Mouse (Mus musculus) kidney, postnatal 0 days (tissue): ENCODE data around the gene Nab2. TPM values are rescaled to one million over a fixed set of nuclear protein-coding genes. Genes with fewer than 3 reads are reported as not detected.

ENCODE experiments used
- ATAC-seq: fragments of 200-750 bp; cut with Nextera tagmentation; replicated peaks from 2 replicates; pipeline ENCODE4 v1.8.0; 2017; ENCODE audit warnings: low read depth, moderate number of reproducible peaks, moderate TSS enrichment, moderate library complexity; ENCODE audit not compliant: low FRiP score
- DNase-seq: peaks from one replicate; pipeline ENCODE4 v3.0.0-alpha.2; 2016; ENCODE audit warnings: low spot score
- H3K27ac ChIP-seq: fragments of 300-500 bp; sonication (generic); 2 replicates; pipeline ENCODE4 v1.5.1; 2014; ENCODE audit warnings: mild to moderate bottlenecking
- H3K27me3 ChIP-seq: fragments of 300-500 bp; sonication (generic); 2 replicates; pipeline ENCODE4 v1.6.1; 2014; ENCODE audit warnings: low read length, mixed read lengths; ENCODE audit not compliant: insufficient read depth
- H3K36me3 ChIP-seq: fragments of 300-500 bp; sonication (generic); 2 replicates; pipeline ENCODE4 v1.6.1; 2014; ENCODE audit warnings: low read length, mixed read lengths; ENCODE audit not compliant: insufficient read depth
- H3K4me1 ChIP-seq: fragments of 300-500 bp; sonication (generic); replicated peaks from 2 replicates; pipeline ENCODE4 v1.6.1; 2014; ENCODE audit warnings: antibody characterized with exemption, low read length, mixed read lengths; ENCODE audit not compliant: insufficient read depth
- H3K4me2 ChIP-seq: fragments of 300-500 bp; sonication (generic); 2 replicates; pipeline ENCODE4 v1.6.1; 2014; ENCODE audit warnings: mild to moderate bottlenecking, low read length, moderate library complexity, mixed read lengths
- H3K4me3 ChIP-seq: fragments of 300-500 bp; sonication (generic); replicated peaks from 2 replicates; pipeline ENCODE4 v1.5.1; 2014; ENCODE audit warnings: low read depth, low read length
- H3K9ac ChIP-seq: fragments of 300-500 bp; sonication (generic); 2 replicates; pipeline ENCODE4 v1.6.1; 2014; ENCODE audit warnings: low read depth, low read length
- H3K9me3 ChIP-seq: fragments of 300-500 bp; sonication (generic); replicated peaks from 2 replicates; pipeline ENCODE4 v1.6.1; 2016; ENCODE audit warnings: low read length, inconsistent platforms, mixed read lengths
- CTCF ChIP-seq: IDR thresholded peaks from 2 replicates; pipeline ENCODE4 v1.5.1; 2016; ENCODE audit warnings: antibody characterized with exemption, low read depth, mild to moderate bottlenecking, moderate library complexity
- WGBS: fragments of 180-500 bp; shearing (Covaris S2); extraction: QIAGEN DNeasy Blood & Tissue Kit; methylation state at CpG from one replicate; pipeline ENCODE4 v1.1.7; 2014; 5-methylcytosine and 5-hydroxymethylcytosine counted together
- polyA plus RNA-seq: library from polyadenylated mRNA; unstranded; fragments of >200 nt; fragmentation: Nextera tagmentation; extraction: Ambion mirVana; gene quantifications from 2 replicates; pipeline ENCODE4 v1.2.1, GENCODE M21; 2015

Gene Nab2
- polyA plus RNA-seq, 1 experiment from 2014 or later, result 24.3 TPM

- Histone ChIP-seq H3K27me3 (no peaks in the 10 kb centered on the region), H3K4me3 (no peak overlapping the region), H3K36me3 (peaks cover 15% of the 10 kb centered on the region; the same call in 1 of the 2 replicates), H3K9ac (no peak overlapping the region), H3K4me1 (peaks cover 15% of the 10 kb centered on the region), H3K9me3 (no peaks in the 10 kb centered on the region), H3K27ac (no peak overlapping the region), H3K4me2 (no peak overlapping the region)
- ATAC-seq (no peak), DNase-seq (no peak)
- WGBS, result 88% methylated on average over 14 of the region's 14 CpGs
- no peak for TF ChIP-seq CTCF
Observed at GRCm38 (mm10) chr10:127612079-127612775, 56.1 kb downstream of the Nab2 start.

Other genes starting within 250 kb of the Nab2 start
- gene Stac3, start 166.9 kb downstream of the Nab2 start, polyA plus RNA-seq, result 0.16 and 0.31 TPM in 2 replicates
- gene Ndufa4l2, start 153.6 kb downstream of the Nab2 start, polyA plus RNA-seq, result 57.8 and 63.2 TPM in 2 replicates
- gene Shmt2, start 146.1 kb downstream of the Nab2 start, polyA plus RNA-seq, result 71.1 and 76.0 TPM in 2 replicates
- 0.93 and 1.1 TPM in 2 replicates for gene Nxph4, start 134.0 kb downstream of the Nab2 start, polyA plus RNA-seq
- gene Lrp1, start 47.4 kb downstream of the Nab2 start, polyA plus RNA-seq, result 42.6 and 44.5 TPM in 2 replicates
- 26.2 and 27.0 TPM in 2 replicates for gene Stat6, start 25.6 kb downstream of the Nab2 start, polyA plus RNA-seq
- gene Nemp1, start 1.7 kb downstream of the Nab2 start, polyA plus RNA-seq, result 6.6 and 6.9 TPM in 2 replicates
- 0.07 and 0.18 TPM in 2 replicates for gene Myo1a, start 36.6 kb upstream of the Nab2 start, polyA plus RNA-seq
- 2.5 and 2.6 TPM in 2 replicates for gene Tac2, start 55.9 kb upstream of the Nab2 start, polyA plus RNA-seq
- gene Zbtb39, start 71.0 kb upstream of the Nab2 start, polyA plus RNA-seq, result 2.8 and 3.0 TPM in 2 replicates
- gene Gpr182, start 83.2 kb upstream of the Nab2 start, polyA plus RNA-seq, result 8.3 and 8.9 TPM in 2 replicates
- 0.21 and 0.28 TPM in 2 replicates for gene Rdh1, start 91.2 kb upstream of the Nab2 start, polyA plus RNA-seq
- gene Rdh16f1, start 91.2 kb upstream of the Nab2 start, polyA plus RNA-seq, result 0.87 and 0.98 TPM in 2 replicates
- not detected in 2 replicates for gene Rdh9, start 107.8 kb upstream of the Nab2 start, polyA plus RNA-seq
- gene Rdh16, start 132.6 kb upstream of the Nab2 start, polyA plus RNA-seq, result 12.7 and 13.1 TPM in 2 replicates
- 11.4 and 12.6 TPM in 2 replicates for gene Rdh19, start 181.4 kb upstream of the Nab2 start, polyA plus RNA-seq
- gene Rdh16f2, start 197.9 kb upstream of the Nab2 start, polyA plus RNA-seq, result 2.1 and 2.3 TPM in 2 replicates
- gene Rdh7, start 220.2 kb upstream of the Nab2 start, polyA plus RNA-seq, result 0.13 and 0.21 TPM in 2 replicates
- not detected in 2 replicates for gene Sdr9c7, start 229.9 kb upstream of the Nab2 start, polyA plus RNA-seq